Mouse (Mus musculus) natural killer cell, adult 2 months (primary cell): ENCODE measurements around the gene Serbp1.
"Not testable (repeated sequence)": the region's sequence is repeated elsewhere in the genome, so short reads cannot be mapped to it uniquely, and the experiment has no call there.

Experiments
- DNase-seq, 2 experiments: peaks; one replicate each; pipeline ENCODE4 v3.0.0; 2022; ENCODE audit warnings: low spot score in 2 of 2

Gene Serbp1

GRCm38 (mm10) chr6:67237977-67238376 is at the start of gene Serbp1:
TSS of gene Serbp1 (plus strand) at chr6:67238176.
- no peak for DNase-seq

- DNase-seq: no peak
Measured at GRCm38 (mm10) chr6:67193591-67193990, 44.4 kb upstream of the Serbp1 start.

- DNase-seq: no peak
Measured at GRCm38 (mm10) chr6:67194606-67195005, 43.4 kb upstream of the Serbp1 start.

- no peak for DNase-seq
Measured at GRCm38 (mm10) chr6:67195148-67195611, 42.8 kb upstream of the Serbp1 start.

- no peak for DNase-seq
Measured at GRCm38 (mm10) chr6:67196821-67197220, 41.2 kb upstream of the Serbp1 start.

GRCm38 (mm10) chr6:67198085-67198484 is 39.9 kb upstream of the Serbp1 start:
- peak in 1 of 2 experiments; percentile 15 for DNase-seq

- DNase-seq: no peak
Measured at GRCm38 (mm10) chr6:67200715-67201322, 37.2 kb upstream of the Serbp1 start.

GRCm38 (mm10) chr6:67205081-67206037 is 32.6 kb upstream of the Serbp1 start:
- no peak for DNase-seq

GRCm38 (mm10) chr6:67212362-67212761 is 25.6 kb upstream of the Serbp1 start:
- DNase-seq: no peak

- no peak for DNase-seq
Measured at GRCm38 (mm10) chr6:67213429-67214098, 24.4 kb upstream of the Serbp1 start.

- DNase-seq: no peak
Measured at GRCm38 (mm10) chr6:67217402-67217801, 20.6 kb upstream of the Serbp1 start.

GRCm38 (mm10) chr6:67217846-67218245 is 20.1 kb upstream of the Serbp1 start:
- DNase-seq: no peak

- DNase-seq: no peak
Measured at GRCm38 (mm10) chr6:67218566-67218965, 19.4 kb upstream of the Serbp1 start.

GRCm38 (mm10) chr6:67219931-67220330 is 18.0 kb upstream of the Serbp1 start:
- not testable (repeated sequence) for DNase-seq

- DNase-seq: no peak
Measured at GRCm38 (mm10) chr6:67220731-67221130, 17.2 kb upstream of the Serbp1 start.

- no peak for DNase-seq
Measured at GRCm38 (mm10) chr6:67223082-67223481, 14.9 kb upstream of the Serbp1 start.

- no peak for DNase-seq
Measured at GRCm38 (mm10) chr6:67223499-67223898, 14.5 kb upstream of the Serbp1 start.

- no peak for DNase-seq
Measured at GRCm38 (mm10) chr6:67226286-67226685, 11.7 kb upstream of the Serbp1 start.

GRCm38 (mm10) chr6:67228459-67229107 is 9.4 kb upstream of the Serbp1 start:
- no peak for DNase-seq

GRCm38 (mm10) chr6:67229521-67229920 is 8.5 kb upstream of the Serbp1 start:
- no peak for DNase-seq

- no peak for DNase-seq
Measured at GRCm38 (mm10) chr6:67229922-67230518, 8.0 kb upstream of the Serbp1 start.
